23 mouse cellular contexts compared by ENCODE assay signal in the genomic region with DNA sequence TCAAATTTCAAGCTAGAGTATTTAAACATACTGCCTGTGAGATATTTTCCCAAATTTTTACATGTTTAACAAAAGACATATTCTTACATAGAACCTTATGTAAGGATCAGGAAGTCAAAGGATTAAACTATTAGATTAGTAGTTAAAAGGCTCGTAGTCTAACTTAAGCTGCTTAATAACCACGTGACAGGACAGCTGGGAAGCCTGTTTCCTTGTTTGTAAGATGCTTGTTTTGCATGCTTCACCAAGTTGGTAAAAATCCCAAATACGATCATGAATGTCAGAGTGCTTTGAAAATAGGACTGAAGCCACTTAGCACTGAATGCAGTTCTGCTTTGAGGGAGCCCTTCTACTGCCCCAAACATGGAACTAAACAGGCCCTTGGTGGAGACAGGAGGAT.
"Had no signal": no experiment of that assay in that cellular context is flagged by ENCODE, and none has a peak within 500 bp of the region (broad histone marks: within the 10 kb centered on the region; RNA-seq: fewer than 3 reads in every experiment).

No protein-coding gene starts in this region.

- H3K36me3 ChIP-seq: lung, embryonic 15.5 days had no signal

- DNase-seq: kidney, adult 11 months; kidney, adult 8-10 months; kidney, postnatal 10 days; kidney, postnatal 36 days; liver; lung, adult 18-20 months; lung, postnatal 10 days; lung, postnatal 36 days; right cerebral cortex, postnatal 25 days; spleen, adult 18-20 months; thymus, adult 18-20 months; thymus, postnatal 14 days; thymus, postnatal 4 days had no signal

- H3K4me2 ChIP-seq: kidney, embryonic 15.5 days; limb, embryonic 13.5 days; liver, embryonic 12.5 days; liver, embryonic 15.5 days; lung, embryonic 15.5 days; midbrain, embryonic 13.5 days; neural tube, embryonic 13.5 days had no signal

- H3K4me1 ChIP-seq: kidney, embryonic 15.5 days; liver, embryonic 15.5 days; lung, embryonic 15.5 days had no signal

- H3K27me3 ChIP-seq: kidney, embryonic 15.5 days; limb, embryonic 13.5 days; liver, embryonic 12.5 days; liver, embryonic 15.5 days; lung, embryonic 15.5 days; megakaryocyte, embryonic 14.5 days; midbrain, embryonic 13.5 days; neural tube, embryonic 13.5 days had no signal

- H3K9ac ChIP-seq: kidney, embryonic 15.5 days; limb, embryonic 13.5 days; liver, embryonic 12.5 days; liver, embryonic 15.5 days; lung, embryonic 15.5 days; midbrain, embryonic 13.5 days; neural tube, embryonic 13.5 days had no signal

- H3K4me3 ChIP-seq: kidney, embryonic 15.5 days; limb, embryonic 10.5 days; limb, embryonic 13.5 days; liver, embryonic 12.5 days; liver, embryonic 15.5 days; lung, embryonic 15.5 days; megakaryocyte, embryonic 14.5 days; midbrain, embryonic 10.5 days; midbrain, embryonic 13.5 days; neural tube, embryonic 13.5 days had no signal

- H3K9me3 ChIP-seq: kidney, embryonic 15.5 days; limb, embryonic 10.5 days; limb, embryonic 13.5 days; liver, embryonic 12.5 days; liver, embryonic 15.5 days; lung, embryonic 15.5 days; megakaryocyte, embryonic 14.5 days; midbrain, embryonic 10.5 days; midbrain, embryonic 13.5 days; neural tube, embryonic 13.5 days had no signal

- H3K27ac ChIP-seq: kidney, embryonic 15.5 days; limb, embryonic 10.5 days; limb, embryonic 13.5 days; liver, embryonic 12.5 days; liver, embryonic 15.5 days; lung, embryonic 15.5 days; midbrain, embryonic 10.5 days; midbrain, embryonic 13.5 days; neural tube, embryonic 13.5 days had no signal

- ATAC-seq: liver, embryonic 12.5 days; midbrain, embryonic 13.5 days had no signal
